Mouse (Mus musculus) forebrain, embryonic 13.5 days (tissue): ENCODE measurements around the gene Tbl1x. TPM values are rescaled to one million over a fixed set of nuclear protein-coding genes. Genes with fewer than 3 reads are reported as not detected.

ENCODE experiments used
- ATAC-seq: fragments of 200-750 bp; cut with Nextera tagmentation; 2 replicates; pipeline ENCODE4 v1.8.0; 2017
- H3K27ac ChIP-seq: fragments of 300-500 bp; sonication (generic); 2 replicates; pipeline ENCODE4 v1.5.1; 2015; ENCODE audit warnings: inconsistent platforms, mild to moderate bottlenecking, moderate library complexity
- H3K27me3 ChIP-seq: fragments of 300-500 bp; sonication (generic); 2 replicates; pipeline ENCODE4 v1.6.1; 2015; ENCODE audit warnings: mild to moderate bottlenecking, inconsistent platforms
- H3K36me3 ChIP-seq: fragments of 300-500 bp; sonication (generic); 2 replicates; pipeline ENCODE4 v1.6.1; 2015; ENCODE audit warnings: mild to moderate bottlenecking, inconsistent platforms; ENCODE audit not compliant: poor library complexity, severe bottlenecking
- H3K4me1 ChIP-seq: fragments of 300-500 bp; sonication (generic); 2 replicates; pipeline ENCODE4 v1.6.1; 2015; ENCODE audit warnings: inconsistent platforms
- H3K4me2 ChIP-seq: fragments of 300-500 bp; sonication (generic); 2 replicates; pipeline ENCODE4 v1.6.1; 2015; ENCODE audit warnings: inconsistent platforms, mild to moderate bottlenecking, moderate library complexity
- H3K4me3 ChIP-seq: fragments of 300-500 bp; sonication (generic); 2 replicates; pipeline ENCODE4 v1.5.1; 2015; ENCODE audit warnings: mild to moderate bottlenecking, inconsistent platforms
- H3K9ac ChIP-seq: fragments of 300-500 bp; sonication (generic); 2 replicates; pipeline ENCODE4 v1.6.1; 2015; ENCODE audit warnings: mild to moderate bottlenecking, inconsistent platforms
- H3K9me3 ChIP-seq: fragments of 300-500 bp; sonication (generic); replicated peaks from 2 replicates; pipeline ENCODE4 v1.6.1; 2016; ENCODE audit warnings: inconsistent platforms
- WGBS: fragments of 180-500 bp; shearing (Covaris S2); methylation state at CpG from one replicate; pipeline ENCODE4 v1.1.7; 2015; 5-methylcytosine and 5-hydroxymethylcytosine counted together
- polyA plus RNA-seq: library from polyadenylated mRNA; unstranded; fragments of >200 nt; fragmentation: Nextera tagmentation; extraction: Ambion mirVana; gene quantifications from 2 replicates; pipeline ENCODE4 v1.2.1, GENCODE M21; 2015

Tbl1x gene
- polyA plus RNA-seq, 1 experiment from 2014 or later: 55.6 TPM

DNA sequence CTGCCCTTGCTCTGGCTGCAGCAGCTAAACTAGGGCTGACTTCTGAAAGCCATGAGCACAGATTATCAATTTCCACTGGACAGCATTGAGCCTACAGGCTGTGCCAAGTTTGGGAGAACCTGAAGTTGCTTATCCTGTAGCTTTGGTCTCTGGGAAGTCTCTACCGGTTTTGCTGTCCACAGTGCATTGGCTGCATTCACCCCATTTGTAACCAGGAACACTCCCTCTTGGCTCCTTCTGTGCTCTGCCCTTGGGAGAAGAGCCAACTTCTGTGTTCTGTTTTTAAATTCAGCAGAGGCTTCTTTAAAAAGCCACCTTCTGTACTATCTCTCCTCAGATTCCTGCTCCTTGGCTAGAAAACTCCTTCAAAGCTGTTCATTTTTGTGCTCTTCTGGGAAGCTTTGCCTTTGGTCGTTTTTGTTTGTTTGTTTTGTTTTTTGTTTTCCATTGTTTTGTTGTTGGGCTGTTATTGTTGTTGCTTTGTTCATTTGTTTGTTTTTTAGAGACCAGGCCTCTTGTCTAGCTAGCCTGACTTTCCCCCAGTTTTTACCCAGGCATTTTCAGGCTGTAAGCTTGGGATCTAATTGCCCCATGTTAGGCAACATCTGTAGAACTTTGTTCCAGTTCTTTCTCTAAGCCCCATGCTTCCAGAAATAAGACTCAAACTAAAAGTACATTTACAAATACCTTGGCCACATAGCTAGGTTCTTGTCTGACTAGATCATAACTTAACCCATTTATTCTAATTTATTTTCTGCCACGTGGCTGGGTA lies 159.2 kb downstream of the Tbl1x start:
- no peaks in the 10 kb centered on the region for H3K36me3 ChIP-seq
- ATAC-seq: no peak
- H3K4me1 ChIP-seq: no peaks in the 10 kb centered on the region
- H3K4me2 ChIP-seq: no peak overlapping the region
- WGBS: 67% methylated on average over 3 of the region's 3 CpGs
- H3K9ac ChIP-seq: no peak overlapping the region
- no peaks in the 10 kb centered on the region for H3K9me3 ChIP-seq
- no peak overlapping the region for H3K27ac ChIP-seq
- no peaks in the 10 kb centered on the region for H3K27me3 ChIP-seq
- no peak overlapping the region for H3K4me3 ChIP-seq
